Mouse (Mus musculus) limb, embryonic 15.5 days (tissue): ENCODE data around the gene Frmd4a. TPM values are rescaled to one million over a fixed set of nuclear protein-coding genes. Genes with fewer than 3 reads are reported as not detected.

Experiments used
- ATAC-seq: fragments of 200-750 bp; cut with Nextera tagmentation; 2 replicates; pipeline ENCODE4 v1.8.0; 2017; ENCODE audit warnings: low read depth, moderate TSS enrichment; ENCODE audit not compliant: insufficient number of reproducible peaks, low FRiP score, low TSS enrichment
- H3K27ac ChIP-seq: fragments of 300-500 bp; sonication (generic); 2 replicates; pipeline ENCODE4 v1.5.1; 2015; ENCODE audit warnings: moderate library complexity, mild to moderate bottlenecking, inconsistent platforms
- H3K27me3 ChIP-seq: fragments of 300-500 bp; sonication (generic); 2 replicates; pipeline ENCODE4 v1.6.1; 2015; ENCODE audit warnings: inconsistent platforms
- H3K36me3 ChIP-seq: fragments of 300-500 bp; sonication (generic); 2 replicates; pipeline ENCODE4 v1.6.1; 2015; ENCODE audit warnings: inconsistent platforms
- H3K4me1 ChIP-seq: fragments of 300-500 bp; sonication (generic); 2 replicates; pipeline ENCODE4 v1.6.1; 2015; ENCODE audit warnings: inconsistent platforms
- H3K4me2 ChIP-seq: fragments of 300-500 bp; sonication (generic); 2 replicates; pipeline ENCODE4 v1.6.1; 2015; ENCODE audit warnings: mild to moderate bottlenecking, inconsistent platforms
- H3K4me3 ChIP-seq: fragments of 300-500 bp; sonication (generic); 2 replicates; pipeline ENCODE4 v1.5.1; 2015; ENCODE audit warnings: mild to moderate bottlenecking, inconsistent platforms
- H3K9ac ChIP-seq: fragments of 300-500 bp; sonication (generic); 2 replicates; pipeline ENCODE4 v1.6.1; 2015; ENCODE audit warnings: inconsistent platforms
- H3K9me3 ChIP-seq: fragments of 300-500 bp; sonication (generic); 2 replicates; pipeline ENCODE4 v1.6.1; 2016; ENCODE audit warnings: inconsistent platforms
- WGBS: fragments of 180-500 bp; shearing (Covaris S2); methylation state at CpG from one replicate; pipeline ENCODE4 v1.1.7; 2015; 5-methylcytosine and 5-hydroxymethylcytosine counted together
- polyA plus RNA-seq: library from polyadenylated mRNA; unstranded; fragments of >200 nt; fragmentation: Nextera tagmentation; extraction: Ambion mirVana; gene quantifications from 2 replicates; pipeline ENCODE4 v1.2.1, GENCODE M21; 2015

The Frmd4a gene
- polyA plus RNA-seq, 1 experiment from 2014 or later = 34.1 TPM

GRCm38 (mm10) chr2:4492485-4493481 lies 475.3 kb downstream of the Frmd4a start:
- peaks cover 10% of the 10 kb centered on the region; the same call in 1 of the 2 replicates for H3K36me3 ChIP-seq
- ATAC-seq = peak; percentile 61; the same call in 1 of the 2 replicates
- WGBS = 42% methylated on average over 20 of the region's 20 CpGs

GRCm38 (mm10) chr2:4494478-4494877 lies 477.0 kb downstream of the Frmd4a start:
- Histone ChIP-seq H3K27ac (no peak overlapping the region), H3K36me3 (peaks cover 18% of the 10 kb centered on the region; the same call in 1 of the 2 replicates), H3K9me3 (no peaks in the 10 kb centered on the region), H3K4me2 (no peak overlapping the region), H3K9ac (no peak overlapping the region), H3K27me3 (no peaks in the 10 kb centered on the region), H3K4me1 (peaks cover 29% of the 10 kb centered on the region), H3K4me3 (no peak overlapping the region)
- 70% methylated on average over 2 of the region's 2 CpGs for WGBS
- ATAC-seq = no peak

More at GRCm38 (mm10) chr2:4492485-4493481, 475.3 kb downstream of the Frmd4a start:
- peaks cover 31% of the 10 kb centered on the region for H3K4me1 ChIP-seq
- H3K9ac ChIP-seq = no peak overlapping the region
- H3K9me3 ChIP-seq = no peaks in the 10 kb centered on the region
- peak overlapping the region; percentile 50; the same call in 1 of the 2 replicates for H3K27ac ChIP-seq
- H3K4me2 ChIP-seq = no peak overlapping the region
- no peak overlapping the region for H3K4me3 ChIP-seq
- no peaks in the 10 kb centered on the region for H3K27me3 ChIP-seq

- Histone ChIP-seq H3K36me3 (peaks cover 27% of the 10 kb centered on the region), H3K4me3 (no peak overlapping the region), H3K9me3 (no peaks in the 10 kb centered on the region), H3K4me2 (no peak overlapping the region), H3K27ac (no peak overlapping the region), H3K9ac (no peak overlapping the region), H3K4me1 (no peaks in the 10 kb centered on the region), H3K27me3 (no peaks in the 10 kb centered on the region)
- 0% methylated on average over 1 of the region's 1 CpGs for WGBS
- no peak for ATAC-seq
Observed at GRCm38 (mm10) chr2:4499257-4499656, 481.7 kb downstream of the Frmd4a start.

GRCm38 (mm10) chr2:4499916-4500315 lies 482.4 kb downstream of the Frmd4a start:
- WGBS = 85% methylated on average over 9 of the region's 9 CpGs
- H3K4me3 ChIP-seq = no peak overlapping the region
- H3K36me3 ChIP-seq = peaks cover 31% of the 10 kb centered on the region
- no peaks in the 10 kb centered on the region for H3K4me1 ChIP-seq
- H3K9ac ChIP-seq = no peak overlapping the region
- no peak overlapping the region for H3K27ac ChIP-seq
- no peaks in the 10 kb centered on the region for H3K27me3 ChIP-seq
- H3K4me2 ChIP-seq = no peak overlapping the region
- H3K9me3 ChIP-seq = no peaks in the 10 kb centered on the region
- ATAC-seq = no peak

GRCm38 (mm10) chr2:4501257-4502027 lies 483.9 kb downstream of the Frmd4a start:
- no peaks in the 10 kb centered on the region for H3K9me3 ChIP-seq
- H3K27me3 ChIP-seq = no peaks in the 10 kb centered on the region
- H3K4me1 ChIP-seq = no peaks in the 10 kb centered on the region
- H3K9ac ChIP-seq = no peak overlapping the region
- peaks cover 26% of the 10 kb centered on the region for H3K36me3 ChIP-seq
- no peak overlapping the region for H3K27ac ChIP-seq
- no peak overlapping the region for H3K4me3 ChIP-seq
- WGBS = 70% methylated on average over 15 of the region's 15 CpGs
- H3K4me2 ChIP-seq = no peak overlapping the region
- no peak for ATAC-seq

- no peak overlapping the region for H3K27ac ChIP-seq
- no peaks in the 10 kb centered on the region for H3K27me3 ChIP-seq
- WGBS = 73% methylated on average over 10 of the region's 10 CpGs
- H3K4me1 ChIP-seq = peaks cover 14% of the 10 kb centered on the region; the same call in 1 of the 2 replicates
- H3K4me3 ChIP-seq = no peak overlapping the region
- H3K9ac ChIP-seq = no peak overlapping the region
- ATAC-seq = no peak; the same call in 1 of the 2 replicates
- no peaks in the 10 kb centered on the region for H3K9me3 ChIP-seq
- no peak overlapping the region for H3K4me2 ChIP-seq
- H3K36me3 ChIP-seq = peaks cover 20% of the 10 kb centered on the region
Observed at GRCm38 (mm10) chr2:4504413-4504812, 486.9 kb downstream of the Frmd4a start.

- Histone ChIP-seq H3K9ac (no peak overlapping the region), H3K4me3 (no peak overlapping the region), H3K4me2 (no peak overlapping the region), H3K4me1 (peaks cover 23% of the 10 kb centered on the region), H3K9me3 (no peaks in the 10 kb centered on the region), H3K27me3 (no peaks in the 10 kb centered on the region), H3K36me3 (peaks cover 17% of the 10 kb centered on the region), H3K27ac (no peak overlapping the region)
- no peak for ATAC-seq
- WGBS = 85% methylated on average over 4 of the region's 4 CpGs
Observed at GRCm38 (mm10) chr2:4505695-4506094, 488.2 kb downstream of the Frmd4a start.

GRCm38 (mm10) chr2:4506659-4507058 lies 489.1 kb downstream of the Frmd4a start:
- H3K4me1 ChIP-seq = peaks cover 23% of the 10 kb centered on the region
- WGBS = 91% methylated on average over 9 of the region's 9 CpGs
- no peak overlapping the region for H3K4me3 ChIP-seq
- no peak overlapping the region for H3K9ac ChIP-seq
- ATAC-seq = no peak
- no peaks in the 10 kb centered on the region for H3K27me3 ChIP-seq
- H3K9me3 ChIP-seq = no peaks in the 10 kb centered on the region
- no peak overlapping the region for H3K27ac ChIP-seq
- peaks cover 15% of the 10 kb centered on the region for H3K36me3 ChIP-seq
- no peak overlapping the region for H3K4me2 ChIP-seq

- Histone ChIP-seq H3K4me3 (no peak overlapping the region), H3K9ac (no peak overlapping the region), H3K9me3 (no peaks in the 10 kb centered on the region), H3K27ac (no peak overlapping the region), H3K4me1 (peaks cover 27% of the 10 kb centered on the region), H3K27me3 (no peaks in the 10 kb centered on the region), H3K36me3 (peaks cover 11% of the 10 kb centered on the region), H3K4me2 (no peak overlapping the region)
- ATAC-seq = no peak
- 79% methylated on average over 13 of the region's 13 CpGs for WGBS
Observed at GRCm38 (mm10) chr2:4507887-4508615, 490.5 kb downstream of the Frmd4a start.

- Histone ChIP-seq H3K4me2 (no peak overlapping the region), H3K36me3 (peaks cover 11% of the 10 kb centered on the region), H3K27ac (peak overlapping the region; percentile 8; the same call in 1 of the 2 replicates), H3K4me3 (no peak overlapping the region), H3K9me3 (no peaks in the 10 kb centered on the region), H3K4me1 (peaks cover 27% of the 10 kb centered on the region), H3K9ac (no peak overlapping the region), H3K27me3 (no peaks in the 10 kb centered on the region)
- no peak for ATAC-seq
- WGBS = 73% methylated on average over 10 of the region's 10 CpGs
Observed at GRCm38 (mm10) chr2:4508959-4509615, 491.6 kb downstream of the Frmd4a start.

- H3K4me3 ChIP-seq = no peak overlapping the region
- peak overlapping the region; percentile 8; the same call in 1 of the 2 replicates for H3K27ac ChIP-seq
- H3K9ac ChIP-seq = no peak overlapping the region
- H3K27me3 ChIP-seq = no peaks in the 10 kb centered on the region
- no peaks in the 10 kb centered on the region for H3K9me3 ChIP-seq
- peaks cover 8% of the 10 kb centered on the region for H3K36me3 ChIP-seq
- 58% methylated on average over 5 of the region's 5 CpGs for WGBS
- H3K4me2 ChIP-seq = no peak overlapping the region
- peaks cover 27% of the 10 kb centered on the region for H3K4me1 ChIP-seq
- ATAC-seq = peak; percentile 36; the same call in 1 of the 2 replicates
Observed at GRCm38 (mm10) chr2:4509739-4510138, 492.2 kb downstream of the Frmd4a start.
